Mouse (Mus musculus) olfactory bulb, adult 2 months (tissue): ENCODE measurements around the gene Lgals12.

Experiments used
- CTCF ChIP-seq: fragments of 200-500 bp; IDR thresholded peaks from 2 replicates; pipeline ENCODE4 v1.5.1; 2012; ENCODE audit warnings: low read depth, mild to moderate bottlenecking, low read length, moderate library complexity; ENCODE audit not compliant: insufficient read depth
- POLR2A ChIP-seq: fragments of 200-500 bp; IDR thresholded peaks from 2 replicates; pipeline ENCODE4 v1.6.1; 2012; ENCODE audit warnings: mild to moderate bottlenecking, low read depth, low read length, moderate library complexity; ENCODE audit not compliant: insufficient read depth

- TF ChIP-seq POLR2A (no peak), CTCF (no peak)
Measured at GRCm38 (mm10) chr19:7568364-7568763, 38.6 kb downstream of the Lgals12 start.
